Mouse (Mus musculus) lung, postnatal 0 days (tissue): ENCODE data around the gene Cpsf2.

Source experiments
- CTCF ChIP-seq: IDR thresholded peaks from 2 replicates; pipeline ENCODE4 v1.5.1; 2016; ENCODE audit warnings: antibody characterized with exemption, mild to moderate bottlenecking
- EP300 ChIP-seq: IDR thresholded peaks from 2 replicates; pipeline ENCODE4 v1.6.1; 2016; ENCODE audit warnings: antibody characterized with exemption, mild to moderate bottlenecking, control low read depth

DNA sequence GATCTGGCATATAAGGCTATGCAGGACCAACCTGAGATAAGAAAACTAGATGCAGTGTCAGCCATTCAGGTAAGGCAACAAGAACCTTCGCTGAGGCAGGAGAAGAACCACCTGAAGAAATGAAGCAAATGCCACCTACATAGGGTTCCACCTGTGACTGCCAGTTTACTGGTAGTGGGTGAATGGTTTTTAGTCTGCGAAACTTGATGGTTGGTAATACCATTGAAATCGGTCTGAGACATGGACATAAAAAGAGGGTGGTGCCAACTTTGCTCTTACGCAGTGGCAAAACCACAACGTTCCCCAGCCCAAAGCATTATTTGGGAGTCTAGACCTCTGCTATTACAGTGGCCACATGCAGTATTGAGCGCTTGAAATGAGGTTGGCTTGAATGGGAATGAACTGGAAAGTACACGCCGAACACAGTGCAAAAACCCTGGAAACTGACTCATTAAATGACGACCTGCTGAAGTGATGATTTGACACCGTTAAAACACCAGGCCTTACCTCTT is 1.7 kb downstream of the Cpsf2 start:
- TF ChIP-seq CTCF (no peak), EP300 (no peak)
